Mouse (Mus musculus): ENCODE measurements around the gene Aurkaip1.
"Not testable (repeated sequence)": the region's sequence is repeated elsewhere in the genome, so short reads cannot be mapped to it uniquely, and the experiment has no call there.

Gene Aurkaip1

GRCm38 (mm10) chr4:155831205-155831766 lies at the start of gene Aurkaip1:
Aurkaip1 (plus strand) TSS chr4:155831272.
- peak; percentile 88 to 92 for DNase-seq

GRCm38 (mm10) chr4:155783486-155784080 lies 47.5 kb upstream of the Aurkaip1 start:
- no peak for DNase-seq

GRCm38 (mm10) chr4:155784081-155784701 lies 46.9 kb upstream of the Aurkaip1 start:
- peak in 1 of 2 experiments; percentile 33 for DNase-seq

- no peak for DNase-seq
Measured at GRCm38 (mm10) chr4:155785246-155785645, 45.8 kb upstream of the Aurkaip1 start.

- DNase-seq = no peak
Measured at GRCm38 (mm10) chr4:155785819-155786218, 45.3 kb upstream of the Aurkaip1 start, which contains the start of gene Tmem88b. Tmem88b (minus strand) TSS chr4:155785874.

GRCm38 (mm10) chr4:155788300-155788699 lies 42.8 kb upstream of the Aurkaip1 start:
- DNase-seq = no peak

GRCm38 (mm10) chr4:155788833-155789232 lies 42.2 kb upstream of the Aurkaip1 start:
- not testable (repeated sequence) for DNase-seq

GRCm38 (mm10) chr4:155790021-155790489 lies 41.0 kb upstream of the Aurkaip1 start, which contains the start of gene Ankrd65:
Ankrd65 (plus strand) TSS chr4:155790439.
- DNase-seq = no peak

GRCm38 (mm10) chr4:155790650-155791161 lies 40.4 kb upstream of the Aurkaip1 start:
- no peak for DNase-seq

GRCm38 (mm10) chr4:155791240-155791933 lies 39.7 kb upstream of the Aurkaip1 start:
- no peak for DNase-seq

GRCm38 (mm10) chr4:155793730-155794129 lies 37.3 kb upstream of the Aurkaip1 start:
- DNase-seq = no peak

GRCm38 (mm10) chr4:155802075-155802474 lies 29.0 kb upstream of the Aurkaip1 start:
- DNase-seq = no peak

GRCm38 (mm10) chr4:155802741-155803339 lies 28.2 kb upstream of the Aurkaip1 start, which contains the start of gene Mrpl20:
Mrpl20 (plus strand) TSS chr4:155802878.
- no peak for DNase-seq

- peak; percentile 89 to 92 for DNase-seq
Measured at GRCm38 (mm10) chr4:155803340-155804041, 27.6 kb upstream of the Aurkaip1 start.

- no peak for DNase-seq
Measured at GRCm38 (mm10) chr4:155807841-155808240, 23.2 kb upstream of the Aurkaip1 start.

GRCm38 (mm10) chr4:155811929-155812664 lies 19.0 kb upstream of the Aurkaip1 start, which contains the start of gene Ccnl2:
Ccnl2 (plus strand) TSS chr4:155812489.
- DNase-seq = peak; percentile 92 to 94

GRCm38 (mm10) chr4:155812665-155813181 lies 18.3 kb upstream of the Aurkaip1 start:
- DNase-seq = no peak

GRCm38 (mm10) chr4:155817533-155817932 lies 13.5 kb upstream of the Aurkaip1 start:
- DNase-seq = no peak

- DNase-seq = no peak
Measured at GRCm38 (mm10) chr4:155821025-155821424, 10.0 kb upstream of the Aurkaip1 start.

GRCm38 (mm10) chr4:155823443-155823842 lies 7.6 kb upstream of the Aurkaip1 start:
- DNase-seq = no peak

GRCm38 (mm10) chr4:155829866-155830265 lies 1.2 kb upstream of the Aurkaip1 start:
- DNase-seq = no peak
